Mouse (Mus musculus) forebrain, embryonic 14.5 days (tissue): Measurements from ENCODE around the gene Reep6. TPM values are rescaled to one million over a fixed set of nuclear protein-coding genes. Genes with fewer than 3 reads are reported as not detected.

Experiments
- ATAC-seq: fragments of 200-750 bp; cut with Nextera tagmentation; 2 replicates; pipeline ENCODE4 v1.8.0; 2017; ENCODE audit warnings: mild to moderate bottlenecking, moderate library complexity
- DNase-seq: peaks from one replicate; pipeline ENCODE4 v3.0.0-alpha.2; 2015; ENCODE audit warnings: low spot score
- H3K27ac ChIP-seq: fragments of 300-500 bp; sonication (generic); 2 replicates; pipeline ENCODE4 v1.5.1; 2014; ENCODE audit warnings: low read depth, mild to moderate bottlenecking, control low read depth, low read length, moderate library complexity
- H3K27me3 ChIP-seq: fragments of 300-500 bp; sonication (generic); replicated peaks from 2 replicates; pipeline ENCODE4 v1.6.1; 2014; ENCODE audit warnings: low read length, control low read depth, mixed read lengths; ENCODE audit not compliant: control insufficient read depth, insufficient read depth
- H3K36me3 ChIP-seq: fragments of 300-500 bp; sonication (generic); 2 replicates; pipeline ENCODE4 v1.6.1; 2014; ENCODE audit warnings: low read length, control low read depth; ENCODE audit not compliant: control insufficient read depth, insufficient read depth
- H3K4me1 ChIP-seq: fragments of 300-500 bp; sonication (generic); 2 replicates; pipeline ENCODE4 v1.6.1; 2014; ENCODE audit warnings: antibody characterized with exemption, low read length, control low read depth; ENCODE audit not compliant: control insufficient read depth, insufficient read depth
- H3K4me2 ChIP-seq: fragments of 300-500 bp; sonication (generic); 2 replicates; pipeline ENCODE4 v1.6.1; 2014; ENCODE audit warnings: mild to moderate bottlenecking, control low read depth, low read length
- H3K4me3 ChIP-seq: fragments of 300-500 bp; sonication (generic); 2 replicates; pipeline ENCODE4 v1.5.1; 2014; ENCODE audit warnings: low read depth, low read length, control low read depth
- H3K9ac ChIP-seq: fragments of 300-500 bp; sonication (generic); 2 replicates; pipeline ENCODE4 v1.6.1; 2014; ENCODE audit warnings: mild to moderate bottlenecking, low read length, control low read depth, moderate library complexity
- H3K9me3 ChIP-seq: fragments of 300-500 bp; sonication (generic); replicated peaks from 2 replicates; pipeline ENCODE4 v1.6.1; 2016; ENCODE audit warnings: low read length, control low read depth, mixed read lengths; ENCODE audit not compliant: control insufficient read depth
- WGBS: fragments of 180-500 bp; shearing (Covaris S2); extraction: QIAGEN DNeasy Blood & Tissue Kit; methylation state at CpG from one replicate; pipeline ENCODE4 v1.1.7; 2014; 5-methylcytosine and 5-hydroxymethylcytosine counted together
- polyA plus RNA-seq: library from polyadenylated mRNA; unstranded; fragments of >200 nt; fragmentation: Nextera tagmentation; extraction: Ambion mirVana; gene quantifications from 2 replicates; pipeline ENCODE4 v1.2.1, GENCODE M21; 2014

The Reep6 gene
- polyA plus RNA-seq, 1 experiment from 2014 or later = 2.3 TPM

- H3K4me1 ChIP-seq = no peaks in the 10 kb centered on the region
- H3K4me3 ChIP-seq = no peak overlapping the region
- no peaks in the 10 kb centered on the region for H3K36me3 ChIP-seq
- ATAC-seq (peak; percentile 83), DNase-seq (peak; percentile 82)
- H3K4me2 ChIP-seq = no peak overlapping the region
- peaks cover 79% of the 10 kb centered on the region for H3K27me3 ChIP-seq
- WGBS = 4% methylated on average over 7 of the region's 7 CpGs
- H3K9me3 ChIP-seq = no peaks in the 10 kb centered on the region
- H3K27ac ChIP-seq = no peak overlapping the region
- H3K9ac ChIP-seq = no peak overlapping the region
These were observed 20.5 kb downstream of the Reep6 start for GRCm38 (mm10) chr10:80350292-80350691.

- WGBS = 22% methylated on average over 11 of the region's 11 CpGs
These were observed 22.1 kb downstream of the Reep6 start for GRCm38 (mm10) chr10:80351896-80352295.

GRCm38 (mm10) chr10:80352727-80353126, 23.0 kb downstream of the Reep6 start:
- H3K27me3 ChIP-seq = peaks cover 87% of the 10 kb centered on the region
- H3K9ac ChIP-seq = no peak overlapping the region
- no peaks in the 10 kb centered on the region for H3K4me1 ChIP-seq
- H3K4me3 ChIP-seq = no peak overlapping the region
- no peaks in the 10 kb centered on the region for H3K36me3 ChIP-seq
- ATAC-seq (no peak), DNase-seq (no peak)
- 69% methylated on average over 8 of the region's 8 CpGs for WGBS
- H3K4me2 ChIP-seq = no peak overlapping the region
- no peaks in the 10 kb centered on the region for H3K9me3 ChIP-seq
- H3K27ac ChIP-seq = no peak overlapping the region

More at GRCm38 (mm10) chr10:80351896-80352295, 22.1 kb downstream of the Reep6 start:
- no peak for DNase-seq
- Histone ChIP-seq H3K9me3 (no peaks in the 10 kb centered on the region), H3K4me1 (no peaks in the 10 kb centered on the region), H3K4me3 (no peak overlapping the region), H3K27ac (no peak overlapping the region), H3K4me2 (no peak overlapping the region), H3K36me3 (no peaks in the 10 kb centered on the region), H3K27me3 (peaks cover 86% of the 10 kb centered on the region), H3K9ac (no peak overlapping the region)
- no peak for ATAC-seq

- 5% methylated on average over 8 of the region's 9 CpGs for WGBS
- Histone ChIP-seq H3K4me3 (no peak overlapping the region), H3K27ac (no peak overlapping the region), H3K4me2 (no peak overlapping the region), H3K9me3 (no peaks in the 10 kb centered on the region), H3K4me1 (no peaks in the 10 kb centered on the region), H3K9ac (no peak overlapping the region), H3K36me3 (no peaks in the 10 kb centered on the region), H3K27me3 (peaks cover 75% of the 10 kb centered on the region)
- ATAC-seq (no peak), DNase-seq (no peak)
These were observed 25.7 kb downstream of the Reep6 start for GRCm38 (mm10) chr10:80355431-80355830.

GRCm38 (mm10) chr10:80356001-80356682, 26.4 kb downstream of the Reep6 start, which contains the start of gene Plk5:
Plk5 (plus strand) TSS chr10:80356459.
- no peaks in the 10 kb centered on the region for H3K36me3 ChIP-seq
- H3K4me1 ChIP-seq = no peaks in the 10 kb centered on the region
- H3K9me3 ChIP-seq = no peaks in the 10 kb centered on the region
- peak within 1 kb of the TSS; percentile 29 for H3K4me3 ChIP-seq
- H3K9ac ChIP-seq = peak within 1 kb of the TSS; percentile 2; the same call in 1 of the 2 replicates
- peak within 1 kb of the TSS; percentile 51 for H3K4me2 ChIP-seq
- WGBS = 1% methylated on average over 53 of the region's 53 CpGs
- DNase-seq = no peak
- peaks cover 69% of the 10 kb centered on the region for H3K27me3 ChIP-seq
- no peak; the same call in 1 of the 2 replicates for ATAC-seq
- no peak within 1 kb of the TSS for H3K27ac ChIP-seq

GRCm38 (mm10) chr10:80356737-80357136, 27.0 kb downstream of the Reep6 start:
- 1% methylated on average over 34 of the region's 34 CpGs for WGBS
- ATAC-seq (0 out of 2 replicates have a peak, but pooled peaks have one; percentile 11), DNase-seq (no peak)
- Histone ChIP-seq H3K27ac (no peak overlapping the region), H3K9ac (peak overlapping the region; percentile 2; the same call in 1 of the 2 replicates), H3K36me3 (no peaks in the 10 kb centered on the region), H3K4me2 (peak overlapping the region; percentile 51), H3K27me3 (peaks cover 67% of the 10 kb centered on the region), H3K9me3 (no peaks in the 10 kb centered on the region), H3K4me3 (peak overlapping the region; percentile 29), H3K4me1 (no peaks in the 10 kb centered on the region)

- peaks cover 61% of the 10 kb centered on the region for H3K27me3 ChIP-seq
- no peaks in the 10 kb centered on the region for H3K36me3 ChIP-seq
- H3K9me3 ChIP-seq = no peaks in the 10 kb centered on the region
- no peak overlapping the region for H3K27ac ChIP-seq
- H3K9ac ChIP-seq = no peak overlapping the region
- H3K4me2 ChIP-seq = no peak overlapping the region
- H3K4me1 ChIP-seq = no peaks in the 10 kb centered on the region
- 41% methylated on average over 7 of the region's 7 CpGs for WGBS
- H3K4me3 ChIP-seq = 0 out of 2 replicates have a peak overlapping the region, but pooled peaks have one; percentile 29
- no peak for DNase-seq
- no peak for ATAC-seq
These were observed 27.6 kb downstream of the Reep6 start for GRCm38 (mm10) chr10:80357336-80357735.

- 6% methylated on average over 31 of the region's 31 CpGs for WGBS
- Histone ChIP-seq H3K36me3 (no peaks in the 10 kb centered on the region), H3K4me2 (peak overlapping the region; percentile 37), H3K9ac (no peak overlapping the region), H3K4me1 (no peaks in the 10 kb centered on the region), H3K4me3 (peak overlapping the region; percentile 15; the same call in 1 of the 2 replicates), H3K27ac (no peak overlapping the region), H3K9me3 (no peaks in the 10 kb centered on the region), H3K27me3 (peaks cover 57% of the 10 kb centered on the region)
- DNase-seq (no peak), ATAC-seq (peak; percentile 43)
These were observed 28.4 kb downstream of the Reep6 start for GRCm38 (mm10) chr10:80357994-80358639.

GRCm38 (mm10) chr10:80363734-80364133, 34.0 kb downstream of the Reep6 start:
- peaks cover 2% of the 10 kb centered on the region; the same call in 1 of the 2 replicates for H3K4me1 ChIP-seq
- no peaks in the 10 kb centered on the region for H3K36me3 ChIP-seq
- H3K9me3 ChIP-seq = no peaks in the 10 kb centered on the region
- DNase-seq (no peak), ATAC-seq (no peak)
- H3K4me2 ChIP-seq = no peak overlapping the region
- H3K9ac ChIP-seq = no peak overlapping the region
- no peak overlapping the region for H3K4me3 ChIP-seq
- WGBS = 32% methylated on average over 6 of the region's 6 CpGs
- peaks cover 4% of the 10 kb centered on the region; the same call in 1 of the 2 replicates for H3K27me3 ChIP-seq
- H3K27ac ChIP-seq = no peak overlapping the region
